Mouse (Mus musculus) spleen, adult 12 weeks (tissue): ENCODE data around the gene Tnfsf13.
A peak's percentile ranks its signal among the peaks of the same experiment; 100 is the strongest.
"Not testable (repeated sequence)": the region's sequence is repeated elsewhere in the genome, so short reads cannot be mapped to it uniquely, and the experiment has no call there.

ENCODE experiments used
- DNase-seq: peaks from one replicate; pipeline ENCODE4 v3.0.0; 2022; ENCODE audit warnings: low spot score

The Tnfsf13 gene

GRCm38 (mm10) chr11:69685526-69686148 is at the start of gene Tnfsf13:
Gene Tnfsf13 (minus strand): TSS chr11:69685784.
- DNase-seq: no peak

DNA sequence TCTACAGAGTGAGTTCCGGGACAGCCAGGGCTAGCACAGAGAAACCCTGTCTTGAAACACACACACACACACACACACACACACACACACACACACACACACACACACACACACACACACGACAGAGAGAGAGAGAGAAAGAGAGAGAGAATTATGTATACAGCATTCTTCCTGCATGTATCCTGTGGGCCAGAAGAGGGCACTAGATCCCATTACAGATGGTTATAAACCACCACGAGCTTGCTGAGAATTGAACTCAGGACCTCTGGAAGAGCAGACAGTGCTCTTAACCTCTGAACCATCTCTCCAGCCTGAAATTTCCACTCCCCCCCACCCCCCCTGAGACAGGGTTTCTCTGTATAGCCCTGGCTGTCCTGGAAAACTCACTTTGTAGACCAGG is 45.8 kb upstream of the Tnfsf13 start:
- not testable (repeated sequence) for DNase-seq

DNA sequence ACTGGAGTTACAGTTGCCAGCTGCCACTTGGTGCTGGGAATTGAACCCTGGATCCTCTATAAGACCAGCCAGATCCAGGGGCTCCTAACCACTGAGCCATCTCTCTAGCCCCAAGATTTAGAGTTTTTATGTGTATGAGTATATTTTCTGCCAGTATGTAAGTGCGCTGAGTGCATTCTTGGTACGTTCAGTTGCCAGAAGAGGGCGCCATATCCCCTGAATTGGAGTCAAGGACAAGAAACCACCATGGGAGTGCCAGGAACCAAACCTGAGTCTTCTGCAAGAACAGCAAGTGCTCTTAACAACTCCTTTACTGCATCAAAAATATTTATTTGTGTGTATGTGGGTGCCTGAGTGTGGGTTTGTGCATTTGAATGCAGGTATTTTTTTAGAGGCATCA is 43.5 kb upstream of the Tnfsf13 start:
- peak; percentile 57 for DNase-seq

GRCm38 (mm10) chr11:69725951-69726350 is 40.4 kb upstream of the Tnfsf13 start:
- DNase-seq: no peak

- DNase-seq: no peak
Observed at GRCm38 (mm10) chr11:69723074-69723473, 37.5 kb upstream of the Tnfsf13 start.

DNA sequence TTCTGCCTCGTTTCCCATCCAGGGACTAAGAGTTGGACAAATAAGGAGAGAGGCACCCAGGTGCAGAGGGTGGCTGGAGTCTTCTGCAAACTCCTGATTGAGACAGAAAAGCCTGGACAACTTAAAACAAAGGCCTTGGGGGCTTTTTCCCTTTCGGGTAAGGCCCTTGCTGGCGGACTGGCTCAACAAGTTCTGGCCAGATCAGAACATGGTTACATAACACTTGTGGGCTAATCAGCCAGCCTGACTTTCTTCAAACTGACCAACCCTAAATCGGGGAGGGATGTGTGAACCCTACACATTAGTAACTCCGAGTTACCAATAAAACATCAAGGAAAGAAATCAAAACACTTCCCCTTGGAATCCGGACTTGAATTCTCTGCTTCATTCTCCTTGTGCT is 35.3 kb upstream of the Tnfsf13 start:
- DNase-seq: no peak

DNA sequence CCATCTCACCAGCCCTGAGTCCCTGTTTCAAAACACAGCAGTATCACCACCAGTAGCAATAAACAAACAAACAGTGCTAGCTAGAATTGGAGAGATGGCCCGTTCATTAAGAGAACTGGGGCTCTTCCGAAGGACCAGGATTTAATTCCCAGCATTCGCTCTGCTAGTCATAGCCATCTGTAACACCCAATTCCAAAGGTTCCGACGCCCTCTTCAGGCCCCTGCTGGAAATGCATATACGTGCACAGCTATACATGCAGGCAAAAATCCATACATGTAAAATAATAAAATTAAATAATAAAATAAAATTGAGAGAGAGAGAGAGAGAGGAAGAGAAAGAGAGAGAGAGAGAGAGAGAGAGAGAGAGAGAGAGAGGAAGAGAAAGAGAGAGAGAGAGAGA is 33.8 kb upstream of the Tnfsf13 start:
- no peak for DNase-seq

GRCm38 (mm10) chr11:69718661-69719060 is 33.1 kb upstream of the Tnfsf13 start:
- no peak for DNase-seq

- DNase-seq: no peak
Observed at GRCm38 (mm10) chr11:69716953-69717352, 31.4 kb upstream of the Tnfsf13 start.

GRCm38 (mm10) chr11:69715929-69716328 is 30.3 kb upstream of the Tnfsf13 start:
- DNase-seq: no peak

DNA sequence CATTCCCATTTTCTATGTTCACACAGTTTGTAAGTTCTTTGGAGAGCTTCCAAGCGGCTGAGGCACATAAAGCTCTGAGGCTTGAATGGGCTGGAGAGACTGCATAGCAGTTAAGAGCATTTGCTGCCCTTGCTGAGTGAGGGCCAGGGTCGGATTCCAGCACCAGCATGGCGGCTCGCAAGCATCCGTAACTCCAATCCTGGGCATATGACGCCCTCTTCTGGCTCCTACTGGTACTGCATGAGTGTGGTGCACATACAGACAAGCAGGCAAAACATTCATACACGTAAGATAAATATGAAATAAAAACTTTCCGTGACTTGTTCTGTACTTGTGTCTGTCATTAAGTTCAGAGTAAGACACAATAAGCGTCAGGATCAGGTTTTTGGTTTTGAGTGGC is 29.9 kb upstream of the Tnfsf13 start:
- DNase-seq: no peak

DNA sequence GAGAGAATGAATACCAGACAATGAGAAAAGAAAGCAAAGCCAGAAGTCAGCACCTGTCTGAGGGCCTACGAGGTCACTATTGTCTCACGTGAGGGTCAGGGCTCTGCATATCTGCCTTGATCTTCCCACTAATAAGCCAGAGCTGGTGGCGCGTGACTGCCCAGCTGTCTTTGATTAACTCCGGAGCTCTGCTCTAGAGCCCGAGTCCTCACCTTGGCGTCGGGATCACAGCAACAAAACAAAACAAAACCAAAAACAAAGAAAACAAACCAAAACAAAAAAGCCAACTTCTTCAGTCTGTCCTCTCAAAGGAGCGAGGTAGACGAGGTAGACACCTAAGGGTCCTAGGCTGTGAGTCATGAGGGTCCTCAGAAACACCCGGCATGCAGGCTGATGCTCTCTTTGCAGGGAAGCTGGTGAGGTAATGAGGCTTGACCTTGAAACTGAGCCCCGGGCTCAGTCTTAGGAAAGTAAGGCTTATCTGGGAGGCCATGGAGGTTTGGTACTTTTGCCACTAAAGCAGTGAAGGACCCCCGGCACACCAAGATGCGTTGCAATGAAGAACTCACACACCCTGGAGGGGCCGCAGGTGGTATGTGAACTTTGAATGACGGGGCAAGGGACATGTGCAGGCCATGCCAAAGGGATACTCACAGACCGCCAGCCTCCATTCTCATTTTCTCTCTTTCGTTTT is 29.2 kb upstream of the Tnfsf13 start:
- DNase-seq: no peak

- no peak for DNase-seq
Observed at GRCm38 (mm10) chr11:69712954-69713672, 27.5 kb upstream of the Tnfsf13 start.

DNA sequence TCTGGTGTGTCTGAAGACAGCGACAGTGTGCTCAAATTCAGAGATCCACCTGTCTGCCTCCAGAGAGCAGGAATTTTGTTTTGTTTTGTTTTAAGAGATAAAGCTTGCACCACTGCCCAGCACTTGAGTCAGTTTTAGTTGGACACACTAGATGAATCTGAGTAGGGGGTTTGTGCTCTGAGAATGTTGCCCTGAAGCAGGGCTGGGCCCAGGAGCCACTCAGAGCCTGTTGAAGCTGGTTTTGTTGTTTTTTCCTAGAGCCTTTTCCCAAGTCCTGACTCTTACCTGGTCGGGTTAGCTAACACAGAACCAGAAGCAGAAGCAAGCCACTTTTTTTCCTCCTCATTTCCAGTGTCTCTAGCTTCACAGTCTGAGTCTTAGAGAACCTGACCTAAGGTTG is 25.5 kb upstream of the Tnfsf13 start:
- no peak for DNase-seq

DNA sequence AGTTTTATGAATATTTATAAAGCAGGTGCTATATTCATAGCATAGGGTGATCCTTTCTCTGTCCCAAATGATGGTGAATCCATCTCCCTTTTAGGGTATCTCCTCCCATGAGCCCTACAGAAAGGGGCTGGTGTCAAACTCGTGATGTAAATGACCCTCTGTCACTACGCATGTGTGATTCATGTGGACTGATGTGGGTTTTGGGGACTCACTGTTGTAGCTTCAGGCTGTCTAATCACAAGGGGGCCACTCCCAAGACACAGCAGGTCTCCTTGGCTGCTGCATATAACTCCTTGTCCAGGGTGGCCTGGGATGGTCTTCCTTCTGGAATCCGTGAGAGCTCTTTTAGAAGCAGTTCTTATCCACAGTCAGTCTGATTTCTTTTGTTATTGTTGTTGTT is 24.9 kb upstream of the Tnfsf13 start:
- no peak for DNase-seq

- DNase-seq: no peak
Observed at GRCm38 (mm10) chr11:69709554-69710446, 24.2 kb upstream of the Tnfsf13 start.

GRCm38 (mm10) chr11:69708614-69709265 is 23.2 kb upstream of the Tnfsf13 start:
- no peak for DNase-seq

DNA sequence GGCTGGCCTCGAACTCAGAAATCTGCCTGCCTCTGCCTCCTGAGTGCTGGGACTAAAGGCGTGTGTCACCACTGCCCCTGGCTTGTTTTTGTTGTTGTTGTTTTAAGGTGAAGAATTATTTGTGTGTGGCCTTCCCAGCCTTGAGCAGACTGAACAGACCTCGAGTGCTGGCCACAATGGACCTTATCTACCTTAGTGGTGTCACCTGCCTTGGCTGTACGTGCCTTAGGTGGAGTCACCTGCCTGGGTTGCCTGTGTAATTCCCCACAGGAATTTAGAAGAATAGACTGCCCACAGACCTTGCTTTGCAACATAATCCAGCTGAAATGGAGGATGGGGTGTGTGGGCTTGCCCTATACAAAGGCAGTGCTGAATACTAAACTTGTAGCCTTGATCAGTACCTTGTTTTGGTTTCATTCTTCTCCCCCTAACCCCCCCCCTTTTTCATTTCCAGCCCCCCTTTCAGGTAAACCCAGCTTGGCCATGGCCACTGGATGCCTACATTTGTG is 22.3 kb upstream of the Tnfsf13 start:
- no peak for DNase-seq

DNA sequence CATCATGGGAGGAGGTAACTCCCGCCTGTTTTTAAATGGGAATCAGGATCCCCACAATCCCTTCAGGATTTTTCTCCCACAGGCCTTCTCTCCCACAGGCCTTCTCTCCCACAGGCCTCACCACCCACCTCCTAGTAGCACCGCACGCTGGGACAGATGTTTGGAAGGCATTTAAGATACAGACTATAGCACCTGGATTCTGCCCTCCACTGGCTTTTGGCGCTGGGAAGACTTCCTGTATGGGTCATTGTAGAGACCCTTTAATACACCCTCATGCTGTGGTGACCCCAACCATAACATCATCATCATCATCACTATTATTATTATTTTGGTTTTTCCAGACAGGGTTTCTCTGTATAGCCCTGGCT is 21.9 kb upstream of the Tnfsf13 start:
- DNase-seq: no peak

GRCm38 (mm10) chr11:69706775-69707479 is 21.3 kb upstream of the Tnfsf13 start:
- no peak for DNase-seq

- DNase-seq: no peak
Observed at GRCm38 (mm10) chr11:69704613-69705010, 19.0 kb upstream of the Tnfsf13 start.
